Mouse (Mus musculus) neural tube, embryonic 14.5 days (tissue): ENCODE measurements around the gene Selenoi. TPM values are rescaled to one million over a fixed set of nuclear protein-coding genes. Genes with fewer than 3 reads are reported as not detected.

Experiments used
- ATAC-seq: fragments of 200-750 bp; cut with Nextera tagmentation; 2 replicates; pipeline ENCODE4 v1.8.0; 2017; ENCODE audit warnings: low read depth, mild to moderate bottlenecking, moderate TSS enrichment, moderate library complexity
- H3K27ac ChIP-seq: fragments of 300-500 bp; sonication (generic); 2 replicates; pipeline ENCODE4 v1.5.1; 2014; ENCODE audit warnings: low read depth, mild to moderate bottlenecking, control low read depth, low read length, moderate library complexity, mixed read lengths
- H3K27me3 ChIP-seq: fragments of 300-500 bp; sonication (generic); 2 replicates; pipeline ENCODE4 v1.6.1; 2014; ENCODE audit warnings: low read length; ENCODE audit not compliant: control insufficient read depth, insufficient read depth
- H3K36me3 ChIP-seq: fragments of 300-500 bp; sonication (generic); 2 replicates; pipeline ENCODE4 v1.6.1; 2014; ENCODE audit warnings: low read length, mixed read lengths; ENCODE audit not compliant: control insufficient read depth, insufficient read depth
- H3K4me1 ChIP-seq: fragments of 300-500 bp; sonication (generic); 2 replicates; pipeline ENCODE4 v1.6.1; 2014; ENCODE audit warnings: low read length; ENCODE audit not compliant: control insufficient read depth, insufficient read depth
- H3K4me2 ChIP-seq: fragments of 300-500 bp; sonication (generic); 2 replicates; pipeline ENCODE4 v1.6.1; 2014; ENCODE audit warnings: mild to moderate bottlenecking, low read depth, low read length, control low read depth
- H3K4me3 ChIP-seq: fragments of 300-500 bp; sonication (generic); 2 replicates; pipeline ENCODE4 v1.5.1; 2014; ENCODE audit warnings: low read depth, low read length, control low read depth, mixed read lengths
- H3K9ac ChIP-seq: fragments of 300-500 bp; sonication (generic); replicated peaks from 2 replicates; pipeline ENCODE4 v1.6.1; 2014; ENCODE audit warnings: low read depth, mild to moderate bottlenecking, control low read depth, low read length, mixed read lengths
- H3K9me3 ChIP-seq: fragments of 300-500 bp; sonication (generic); 2 replicates; pipeline ENCODE4 v1.6.1; 2016; ENCODE audit warnings: low read length; ENCODE audit not compliant: control insufficient read depth
- WGBS: fragments of 180-500 bp; shearing (Covaris S2); extraction: QIAGEN DNeasy Blood & Tissue Kit; methylation state at CpG from one replicate; pipeline ENCODE4 v1.1.7; 2014; 5-methylcytosine and 5-hydroxymethylcytosine counted together
- polyA plus RNA-seq: library from polyadenylated mRNA; unstranded; fragments of >200 nt; fragmentation: Nextera tagmentation; extraction: Ambion mirVana; gene quantifications from 2 replicates; pipeline ENCODE4 v1.2.1, GENCODE M21; 2014

The Selenoi gene
- polyA plus RNA-seq, 1 experiment from 2014 or later: 45.3 TPM

GRCm38 (mm10) chr5:30247666-30248065 lies 15.3 kb downstream of the Selenoi start:
- H3K27me3 ChIP-seq: no peaks in the 10 kb centered on the region
- H3K4me3 ChIP-seq: no peak overlapping the region
- no peaks in the 10 kb centered on the region for H3K9me3 ChIP-seq
- ATAC-seq: no peak
- no peak overlapping the region for H3K4me2 ChIP-seq
- no peak overlapping the region for H3K9ac ChIP-seq
- no peaks in the 10 kb centered on the region for H3K36me3 ChIP-seq
- H3K27ac ChIP-seq: no peak overlapping the region
- WGBS: 98% methylated on average over 1 of the region's 1 CpGs
- peaks cover 8% of the 10 kb centered on the region; the same call in 1 of the 2 replicates for H3K4me1 ChIP-seq

GRCm38 (mm10) chr5:30255567-30256354 lies 23.4 kb downstream of the Selenoi start:
- no peak overlapping the region for H3K27ac ChIP-seq
- H3K36me3 ChIP-seq: peaks cover 19% of the 10 kb centered on the region
- WGBS: 89% methylated on average over 12 of the region's 12 CpGs
- no peaks in the 10 kb centered on the region for H3K27me3 ChIP-seq
- no peaks in the 10 kb centered on the region for H3K4me1 ChIP-seq
- no peak overlapping the region for H3K9ac ChIP-seq
- no peak overlapping the region for H3K4me3 ChIP-seq
- no peaks in the 10 kb centered on the region for H3K9me3 ChIP-seq
- H3K4me2 ChIP-seq: no peak overlapping the region
- no peak for ATAC-seq

- ATAC-seq: no peak
These were observed 26.4 kb downstream of the Selenoi start for GRCm38 (mm10) chr5:30258776-30259175.

GRCm38 (mm10) chr5:30270571-30271190 lies 38.3 kb downstream of the Selenoi start:
- no peak for ATAC-seq
- no peak overlapping the region for H3K4me2 ChIP-seq

More at GRCm38 (mm10) chr5:30258776-30259175, 26.4 kb downstream of the Selenoi start:
- H3K4me1 ChIP-seq: no peaks in the 10 kb centered on the region
- no peaks in the 10 kb centered on the region for H3K9me3 ChIP-seq
- H3K27me3 ChIP-seq: no peaks in the 10 kb centered on the region
- WGBS: 96% methylated on average over 7 of the region's 7 CpGs
- peaks cover 24% of the 10 kb centered on the region for H3K36me3 ChIP-seq
- H3K4me3 ChIP-seq: no peak overlapping the region
- H3K9ac ChIP-seq: no peak overlapping the region
- H3K27ac ChIP-seq: no peak overlapping the region
- H3K4me2 ChIP-seq: no peak overlapping the region

GRCm38 (mm10) chr5:30271599-30272281 lies 39.4 kb downstream of the Selenoi start:
- Histone ChIP-seq H3K4me2 (no peak overlapping the region), H3K27me3 (no peaks in the 10 kb centered on the region), H3K4me3 (no peak overlapping the region), H3K9ac (no peak overlapping the region), H3K4me1 (no peaks in the 10 kb centered on the region), H3K27ac (no peak overlapping the region), H3K36me3 (peaks cover 10% of the 10 kb centered on the region), H3K9me3 (no peaks in the 10 kb centered on the region)
- 90% methylated on average over 11 of the region's 11 CpGs for WGBS
- ATAC-seq: no peak

More at GRCm38 (mm10) chr5:30270571-30271190, 38.3 kb downstream of the Selenoi start:
- WGBS: 62% methylated on average over 11 of the region's 11 CpGs
- Histone ChIP-seq H3K4me3 (no peak overlapping the region), H3K9ac (no peak overlapping the region), H3K36me3 (peaks cover 20% of the 10 kb centered on the region), H3K9me3 (no peaks in the 10 kb centered on the region), H3K27me3 (no peaks in the 10 kb centered on the region), H3K4me1 (no peaks in the 10 kb centered on the region), H3K27ac (no peak overlapping the region)

- Histone ChIP-seq H3K4me2 (no peak overlapping the region), H3K9ac (no peak overlapping the region), H3K36me3 (no peaks in the 10 kb centered on the region), H3K9me3 (no peaks in the 10 kb centered on the region), H3K27ac (no peak overlapping the region), H3K27me3 (no peaks in the 10 kb centered on the region), H3K4me3 (no peak overlapping the region), H3K4me1 (peaks cover 3% of the 10 kb centered on the region; the same call in 1 of the 2 replicates)
- no peak for ATAC-seq
- WGBS: 92% methylated on average over 2 of the region's 2 CpGs
These were observed 44.0 kb downstream of the Selenoi start for GRCm38 (mm10) chr5:30276361-30276760.

GRCm38 (mm10) chr5:30278952-30279351 lies 46.6 kb downstream of the Selenoi start:
- no peak overlapping the region for H3K27ac ChIP-seq
- no peak overlapping the region for H3K4me3 ChIP-seq
- no peak overlapping the region for H3K4me2 ChIP-seq
- ATAC-seq: no peak
- no peaks in the 10 kb centered on the region for H3K27me3 ChIP-seq
- H3K9me3 ChIP-seq: no peaks in the 10 kb centered on the region
- H3K36me3 ChIP-seq: no peaks in the 10 kb centered on the region
- H3K9ac ChIP-seq: no peak overlapping the region
- 75% methylated on average over 3 of the region's 3 CpGs for WGBS
- peaks cover 3% of the 10 kb centered on the region; the same call in 1 of the 2 replicates for H3K4me1 ChIP-seq

GRCm38 (mm10) chr5:30279446-30279845 lies 47.1 kb downstream of the Selenoi start:
- ATAC-seq: no peak
- H3K27ac ChIP-seq: no peak overlapping the region
- no peaks in the 10 kb centered on the region for H3K27me3 ChIP-seq
- no peaks in the 10 kb centered on the region for H3K9me3 ChIP-seq
- no peak overlapping the region for H3K4me2 ChIP-seq
- 94% methylated on average over 4 of the region's 4 CpGs for WGBS
- H3K4me1 ChIP-seq: peaks cover 3% of the 10 kb centered on the region; the same call in 1 of the 2 replicates
- no peaks in the 10 kb centered on the region for H3K36me3 ChIP-seq
- H3K9ac ChIP-seq: no peak overlapping the region
- no peak overlapping the region for H3K4me3 ChIP-seq
